ENCODE assay signal across 16 mouse cellular contexts in the genomic region with DNA sequence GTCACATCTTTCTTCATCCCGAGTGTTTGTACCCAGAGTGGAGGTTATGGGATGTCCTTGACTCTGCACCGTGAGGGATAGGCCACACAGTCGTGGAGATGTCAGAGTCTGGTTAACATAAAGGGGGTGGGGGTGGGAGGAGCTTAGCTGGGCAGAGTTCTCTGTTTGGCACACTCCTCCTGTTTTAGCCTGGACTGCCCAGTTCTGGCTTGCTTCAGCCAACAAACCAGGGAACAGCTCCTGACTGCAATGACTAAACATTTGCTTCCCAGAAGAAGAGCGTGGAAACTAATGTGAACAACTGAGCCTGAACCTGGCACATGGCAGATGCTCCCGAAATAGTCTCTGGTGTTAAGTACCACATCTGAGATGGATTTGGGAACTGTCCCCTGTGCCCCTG.
A peak's percentile ranks its signal among the peaks of the same experiment; 100 is the strongest.
DNase-seq lines count a peak whose midpoint lies in the region; ATAC-seq and TF ChIP-seq lines count a peak whose summit lies in the region.
"Had no signal": no experiment of that assay in that cellular context is flagged by ENCODE, and none has a peak within 500 bp of the region (broad histone marks: within the 10 kb centered on the region; RNA-seq: fewer than 3 reads in every experiment).

No protein-coding gene starts in this region.

- intact Hi-C loops in left cerebral cortex, adult 2 months (cut with DNase I): loop anchor here (2.0 kb wide), 1 partner anchor 325 kb away; no protein-coding TSS in a partner anchor

- peaks cover 9% of the 10 kb centered on the region for H3K4me1 ChIP-seq in heart, embryonic 15.5 days (replicated peaks)
- peaks cover 6% of the 10 kb centered on the region; the same call in 1 of the 2 replicates for H3K4me1 ChIP-seq in heart, embryonic 11.5 days (ENCODE audit: control insufficient read depth, insufficient read depth, low read length)
- no peaks in the 10 kb centered on the region for H3K4me1 ChIP-seq in kidney, postnatal 0 days (replicated peaks; ENCODE audit: insufficient read depth, low read length)
- H3K4me1 ChIP-seq in liver, adult 2 months (ENCODE audit: control insufficient read depth, insufficient read depth, low read length): no peaks in the 10 kb centered on the region
- no peaks in the 10 kb centered on the region for H3K4me1 ChIP-seq in stomach, embryonic 16.5 days (ENCODE audit: control insufficient read depth, insufficient read depth, low read length)
- H3K4me1 ChIP-seq: kidney, embryonic 15.5 days; limb, embryonic 15.5 days had no signal

- no peak overlapping the region for H3K4me2 ChIP-seq in heart, embryonic 15.5 days
- no peak overlapping the region for H3K4me2 ChIP-seq in heart, embryonic 11.5 days
- no peak overlapping the region for H3K4me2 ChIP-seq in kidney, postnatal 0 days (ENCODE audit: low read length)
- no peak overlapping the region for H3K4me2 ChIP-seq in stomach, embryonic 16.5 days (ENCODE audit: low read depth, low read length)
- H3K4me2 ChIP-seq: kidney, embryonic 15.5 days; limb, embryonic 15.5 days; midbrain, embryonic 12.5 days; neural tube, embryonic 15.5 days had no signal

- H3K79me2 ChIP-seq in liver, adult 2 months (ENCODE audit: control insufficient read depth, insufficient read depth, low read length): no peaks in the 10 kb centered on the region

- no peaks in the 10 kb centered on the region for H3K27me3 ChIP-seq in heart, embryonic 15.5 days
- H3K27me3 ChIP-seq in heart, embryonic 11.5 days (ENCODE audit: control insufficient read depth, insufficient read depth, low read length): no peaks in the 10 kb centered on the region
- no peaks in the 10 kb centered on the region for H3K27me3 ChIP-seq in kidney, postnatal 0 days (ENCODE audit: insufficient read depth, low read length)
- H3K27me3 ChIP-seq in liver, adult 2 months (ENCODE audit: control insufficient read depth, insufficient read depth, low read length): no peaks in the 10 kb centered on the region
- H3K27me3 ChIP-seq in stomach, embryonic 16.5 days (ENCODE audit: control insufficient read depth, insufficient read depth, low read length): no peaks in the 10 kb centered on the region
- H3K27me3 ChIP-seq: kidney, embryonic 15.5 days; limb, embryonic 15.5 days; midbrain, embryonic 12.5 days; neural tube, embryonic 15.5 days had no signal

- no peaks in the 10 kb centered on the region for H3K9me3 ChIP-seq in heart, embryonic 15.5 days (replicated peaks)
- H3K9me3 ChIP-seq in heart, embryonic 11.5 days (replicated peaks; ENCODE audit: control insufficient read depth, low read length): no peaks in the 10 kb centered on the region
- H3K9me3 ChIP-seq in kidney, postnatal 0 days (replicated peaks; ENCODE audit: low read length): no peaks in the 10 kb centered on the region
- H3K9me3 ChIP-seq in stomach, embryonic 16.5 days (replicated peaks; ENCODE audit: control insufficient read depth, low read length): no peaks in the 10 kb centered on the region
- H3K9me3 ChIP-seq: G1E; kidney, embryonic 15.5 days; limb, embryonic 15.5 days; midbrain, embryonic 12.5 days; neural tube, embryonic 15.5 days had no signal

- ATAC-seq in heart, embryonic 15.5 days (replicated peaks; ENCODE audit: insufficient number of reproducible peaks, insufficient read depth, low FRiP score, low read depth): peak; percentile 42; the same call in 1 of the 2 replicates
- ATAC-seq in heart, embryonic 11.5 days (replicated peaks; ENCODE audit: insufficient number of reproducible peaks, low FRiP score, low TSS enrichment): no peak
- ATAC-seq in kidney, postnatal 0 days (replicated peaks; ENCODE audit: low FRiP score, low read depth): 0 out of 2 replicates have a peak, but pooled peaks have one; percentile 46
- peak; percentile 61 for ATAC-seq in stomach, embryonic 16.5 days (ENCODE audit: insufficient read depth, low FRiP score)
- ATAC-seq: inflammation-experienced regulatory T-cells, adult 6 months had no signal

- 40% methylated on average over 5 of the region's 5 CpGs for WGBS in heart, embryonic 15.5 days
- WGBS in heart, embryonic 11.5 days (ENCODE audit: insufficient replicate concordance): 44% methylated on average over 5 of the region's 5 CpGs
- 53% methylated on average over 5 of the region's 5 CpGs for WGBS in kidney, postnatal 0 days
- whole genome bisulfite sequencing in liver, adult 2 months: 22% methylated on average over 5 of the region's 5 CpGs
- WGBS in stomach, embryonic 16.5 days: 41% methylated on average over 5 of the region's 5 CpGs

- TF ChIP-seq POLR2A in liver, adult 2 months (IDR thresholded peaks at IDR 0.05; ENCODE audit: extremely low read depth, insufficient read depth, low read length): no peak

- peak overlapping the region; percentile 43; the same call in 1 of the 2 replicates for H3K27ac ChIP-seq in heart, embryonic 15.5 days
- no peak overlapping the region for H3K27ac ChIP-seq in heart, embryonic 11.5 days (ENCODE audit: low read depth, low read length)
- H3K27ac ChIP-seq in kidney, postnatal 0 days: no peak overlapping the region
- no peak overlapping the region for H3K27ac ChIP-seq in liver, adult 2 months (replicated peaks; ENCODE audit: insufficient read depth, low read depth, low read length)
- no peak overlapping the region for H3K27ac ChIP-seq in stomach, embryonic 16.5 days (ENCODE audit: low read length)
- no peak overlapping the region for H3K27ac ChIP-seq in left cerebral cortex, adult 2 months
- H3K27ac ChIP-seq: kidney, embryonic 15.5 days; limb, embryonic 15.5 days; midbrain, embryonic 12.5 days; neural tube, embryonic 15.5 days had no signal

- no peak for DNase-seq in kidney, postnatal 0 days (ENCODE audit: low spot score)
- no peak for DNase-seq in kidney, postnatal 10 days
- peak; percentile 5 for DNase-seq in liver, adult 2 months (ENCODE audit: extremely low read depth, low read depth, low spot score)
- DNase-seq in left cerebral cortex, adult 2 months (ENCODE audit: extremely low spot score in 1 of 2, low spot score in 2 of 2): no peak
- DNase-seq: adrenal gland, postnatal 25 days; cerebellum, postnatal 10 days; retina, postnatal 1 day had no signal

- H3K4me3 ChIP-seq in heart, embryonic 15.5 days: no peak overlapping the region
- H3K4me3 ChIP-seq in heart, embryonic 11.5 days (ENCODE audit: low read depth, low read length): no peak overlapping the region
- H3K4me3 ChIP-seq in kidney, postnatal 0 days (replicated peaks; ENCODE audit: low read depth, low read length): no peak overlapping the region
- no peak overlapping the region for H3K4me3 ChIP-seq in liver, adult 2 months (ENCODE audit: insufficient read depth, low read depth, low read length)
- no peak overlapping the region for H3K4me3 ChIP-seq in stomach, embryonic 16.5 days (replicated peaks; ENCODE audit: low read length)
- no peak overlapping the region for H3K4me3 ChIP-seq in left cerebral cortex, adult 2 months
- H3K4me3 ChIP-seq: kidney, embryonic 15.5 days; limb, embryonic 15.5 days; midbrain, embryonic 12.5 days; neural tube, embryonic 15.5 days had no signal

- H3K36me3 ChIP-seq in heart, embryonic 15.5 days: no peaks in the 10 kb centered on the region
- H3K36me3 ChIP-seq in heart, embryonic 11.5 days (ENCODE audit: control insufficient read depth, insufficient read depth, low read length): no peaks in the 10 kb centered on the region
- H3K36me3 ChIP-seq in kidney, postnatal 0 days (ENCODE audit: insufficient read depth, low read length): no peaks in the 10 kb centered on the region
- H3K36me3 ChIP-seq in liver, adult 2 months (ENCODE audit: control insufficient read depth, insufficient read depth, low read length): no peaks in the 10 kb centered on the region
- H3K36me3 ChIP-seq in stomach, embryonic 16.5 days (ENCODE audit: control insufficient read depth, insufficient read depth, low read length): no peaks in the 10 kb centered on the region
- H3K36me3 ChIP-seq: G1E; kidney, embryonic 15.5 days; limb, embryonic 15.5 days; midbrain, embryonic 12.5 days; neural tube, embryonic 15.5 days had no signal

- TF ChIP-seq CTCF in kidney, postnatal 0 days (IDR thresholded peaks at IDR 0.05; ENCODE audit: low read depth): no peak
- no peak for TF ChIP-seq CTCF in liver, adult 2 months (IDR thresholded peaks at IDR 0.05; ENCODE audit: low read depth, low read length)
- TF ChIP-seq CTCF in left cerebral cortex, adult 2 months (IDR thresholded peaks at IDR 0.05): no peak

- H3K9ac ChIP-seq in heart, embryonic 15.5 days: no peak overlapping the region
- H3K9ac ChIP-seq in heart, embryonic 11.5 days (ENCODE audit: low read depth, low read length): no peak overlapping the region
- H3K9ac ChIP-seq in kidney, postnatal 0 days (ENCODE audit: low read depth, low read length): no peak overlapping the region
- H3K9ac ChIP-seq in liver, adult 2 months (ENCODE audit: low read depth, low read length): no peak overlapping the region
- H3K9ac ChIP-seq in stomach, embryonic 16.5 days (ENCODE audit: low read length): no peak overlapping the region
- H3K9ac ChIP-seq: kidney, embryonic 15.5 days; limb, embryonic 15.5 days; midbrain, embryonic 12.5 days; neural tube, embryonic 15.5 days had no signal
